Mouse (Mus musculus): Measurements from ENCODE around the gene M1ap. TPM values are rescaled to one million over a fixed set of nuclear protein-coding genes. Genes with fewer than 3 reads are reported as not detected.

Gene M1ap
- total RNA-seq, 4 experiments from 2014 or later, result not detected

- DNase-seq (ENCODE audit: low spot score in 2 of 2), result no peak
Observed at GRCm38 (mm10) chr6:82934616-82935230, 12.0 kb upstream of the M1ap start.

- no peak for DNase-seq (ENCODE audit: low spot score in 2 of 2)
Observed at GRCm38 (mm10) chr6:82939167-82939912, 7.4 kb upstream of the M1ap start, which contains the start of gene Sema4f. Gene Sema4f (minus strand): TSS chr6:82939769.

GRCm38 (mm10) chr6:82940765-82941164 lies 5.9 kb upstream of the M1ap start:
- no peak for DNase-seq (ENCODE audit: low spot score in 2 of 2)

GRCm38 (mm10) chr6:82945750-82946149 lies 952 bp upstream of the M1ap start:
- DNase-seq (ENCODE audit: low spot score in 2 of 2), result no peak

- no peak for DNase-seq (ENCODE audit: low spot score in 2 of 2)
Observed at GRCm38 (mm10) chr6:82956553-82957251, 10.0 kb downstream of the M1ap start.

- no peak for DNase-seq (ENCODE audit: low spot score in 2 of 2)
Observed at GRCm38 (mm10) chr6:82961664-82962063, 15.0 kb downstream of the M1ap start.

GRCm38 (mm10) chr6:82969249-82970084 lies 22.8 kb downstream of the M1ap start:
- no peak for DNase-seq (ENCODE audit: low spot score in 2 of 2)

- peak; percentile 5 to 6 for DNase-seq (ENCODE audit: low spot score in 2 of 2)
Observed at GRCm38 (mm10) chr6:82971031-82971430, 24.3 kb downstream of the M1ap start.

GRCm38 (mm10) chr6:82987411-82987971 lies 40.8 kb downstream of the M1ap start:
- no peak for DNase-seq (ENCODE audit: low spot score in 2 of 2)

GRCm38 (mm10) chr6:82993696-82994095 lies 47.0 kb downstream of the M1ap start:
- DNase-seq (ENCODE audit: low spot score in 2 of 2), result no peak

GRCm38 (mm10) chr6:82994372-82994771 lies 47.7 kb downstream of the M1ap start:
- DNase-seq (ENCODE audit: low spot score in 2 of 2), result no peak

- peak; percentile 91 for DNase-seq (ENCODE audit: low spot score in 2 of 2)
Observed at GRCm38 (mm10) chr6:82996740-82997315, 50.1 kb downstream of the M1ap start.

GRCm38 (mm10) chr6:82997511-82998102 lies 50.9 kb downstream of the M1ap start:
- DNase-seq (ENCODE audit: low spot score in 2 of 2), result no peak

- DNase-seq (ENCODE audit: low spot score in 2 of 2), result no peak
Observed at GRCm38 (mm10) chr6:82998326-82998725, 51.6 kb downstream of the M1ap start.

- no peak for DNase-seq (ENCODE audit: low spot score in 2 of 2)
Observed at GRCm38 (mm10) chr6:82999986-83000385, 53.3 kb downstream of the M1ap start.

- DNase-seq (ENCODE audit: low spot score in 2 of 2), result no peak
Observed at GRCm38 (mm10) chr6:83003082-83003481, 56.4 kb downstream of the M1ap start.

GRCm38 (mm10) chr6:83003850-83004249 lies 57.1 kb downstream of the M1ap start:
- DNase-seq (ENCODE audit: low spot score in 2 of 2), result no peak

- no peak for DNase-seq (ENCODE audit: low spot score in 2 of 2)
Observed at GRCm38 (mm10) chr6:83004309-83004708, 57.6 kb downstream of the M1ap start.

GRCm38 (mm10) chr6:83004872-83005271 lies 58.2 kb downstream of the M1ap start:
- no peak for DNase-seq (ENCODE audit: low spot score in 2 of 2)

- DNase-seq (ENCODE audit: low spot score in 2 of 2), result no peak
Observed at GRCm38 (mm10) chr6:83005444-83006011, 58.8 kb downstream of the M1ap start.

All from gastrocnemius, adult 8-10 months (tissue).